Mouse (Mus musculus) heart, embryonic 14.5 days (tissue): ENCODE data around the gene Gm6588. TPM values are rescaled to one million over a fixed set of nuclear protein-coding genes. Genes with fewer than 3 reads are reported as not detected.

Experiments
- polyA plus RNA-seq: library from polyadenylated mRNA; unstranded; fragments of >200 nt; fragmentation: Nextera tagmentation; extraction: Ambion mirVana; gene quantifications from 2 replicates; pipeline ENCODE4 v1.2.1, GENCODE M21; 2014

Gene Gm6588
- polyA plus RNA-seq, 1 experiment from 2014 or later, result not detected

Other genes starting within 250 kb of the Gm6588 start
- 1.3 and 2.2 TPM in 2 replicates for gene Cryba4, start 196.9 kb upstream of the Gm6588 start, polyA plus RNA-seq
- 0.86 and 1.0 TPM in 2 replicates for gene Crybb1, start 193.6 kb upstream of the Gm6588 start, polyA plus RNA-seq
- gene Tpst2, start 172.7 kb upstream of the Gm6588 start, polyA plus RNA-seq, result 39.0 and 45.9 TPM in 2 replicates
- gene Tfip11, start 123.1 kb upstream of the Gm6588 start, polyA plus RNA-seq, result 12.6 and 13.4 TPM in 2 replicates
- gene Srrd, start 106.4 kb upstream of the Gm6588 start, polyA plus RNA-seq, result 25.4 and 25.9 TPM in 2 replicates
- 14.9 and 18.5 TPM in 2 replicates for gene Hps4, start 106.3 kb upstream of the Gm6588 start, polyA plus RNA-seq
- gene Gm6583, start 93.4 kb upstream of the Gm6588 start, polyA plus RNA-seq, result not detected in 2 replicates
- 0.96 and 1.7 TPM in 2 replicates for gene Asphd2, start 54.6 kb upstream of the Gm6588 start, polyA plus RNA-seq
- 0.27 and 0.31 TPM in 2 replicates for gene Sez6l, start 127.8 kb downstream of the Gm6588 start, polyA plus RNA-seq